Mouse (Mus musculus) limb, embryonic 14.5 days (tissue): ENCODE results near the gene Abcc4. TPM values are rescaled to one million over a fixed set of nuclear protein-coding genes. Genes with fewer than 3 reads are reported as not detected.

Experiments
- ATAC-seq: fragments of 200-750 bp; cut with Nextera tagmentation; 2 replicates; pipeline ENCODE4 v1.8.0; 2017; ENCODE audit warnings: low read depth, moderate number of reproducible peaks, moderate TSS enrichment; ENCODE audit not compliant: low FRiP score
- DNase-seq: peaks from one replicate; pipeline ENCODE4 v3.0.0-alpha.2; 2015; ENCODE audit warnings: low spot score
- H3K27ac ChIP-seq: fragments of 300-500 bp; sonication (generic); replicated peaks from 2 replicates; pipeline ENCODE4 v1.5.1; 2014; ENCODE audit warnings: low read depth, mild to moderate bottlenecking, low read length, moderate library complexity, mixed read lengths
- H3K27me3 ChIP-seq: fragments of 300-500 bp; sonication (generic); 2 replicates; pipeline ENCODE4 v1.6.1; 2014; ENCODE audit warnings: low read length, mixed read lengths; ENCODE audit not compliant: control insufficient read depth, insufficient read depth
- H3K36me3 ChIP-seq: fragments of 300-500 bp; sonication (generic); 2 replicates; pipeline ENCODE4 v1.6.1; 2014; ENCODE audit warnings: mild to moderate bottlenecking, low read length, moderate library complexity, mixed read lengths; ENCODE audit not compliant: control insufficient read depth, insufficient read depth
- H3K4me1 ChIP-seq: fragments of 300-500 bp; sonication (generic); 2 replicates; pipeline ENCODE4 v1.6.1; 2014; ENCODE audit warnings: antibody characterized with exemption, low read length, mixed read lengths; ENCODE audit not compliant: control insufficient read depth, insufficient read depth
- H3K4me2 ChIP-seq: fragments of 300-500 bp; sonication (generic); replicated peaks from 2 replicates; pipeline ENCODE4 v1.6.1; 2014; ENCODE audit warnings: low read depth, mild to moderate bottlenecking, low read length, moderate library complexity; ENCODE audit not compliant: severe bottlenecking
- H3K4me3 ChIP-seq: fragments of 300-500 bp; sonication (generic); replicated peaks from 2 replicates; pipeline ENCODE4 v1.5.1; 2014; ENCODE audit warnings: low read length
- H3K9ac ChIP-seq: fragments of 300-500 bp; sonication (generic); 2 replicates; pipeline ENCODE4 v1.6.1; 2014; ENCODE audit warnings: mild to moderate bottlenecking, low read depth, low read length, moderate library complexity; ENCODE audit not compliant: severe bottlenecking
- H3K9me3 ChIP-seq: fragments of 300-500 bp; sonication (generic); 2 replicates; pipeline ENCODE4 v1.6.1; 2016; ENCODE audit warnings: low read length; ENCODE audit not compliant: control insufficient read depth
- POLR2A ChIP-seq: fragments of 200-500 bp; IDR thresholded peaks from 2 replicates; pipeline ENCODE4 v1.8.0; 2012; ENCODE audit warnings: inconsistent platforms, mild to moderate bottlenecking, moderate library complexity, borderline replicate concordance; ENCODE audit not compliant: insufficient read depth, insufficient read length; ENCODE audit errors: extremely low read depth
- WGBS: fragments of 180-500 bp; shearing (Covaris S2); extraction: QIAGEN DNeasy Blood & Tissue Kit; methylation state at CpG from one replicate; pipeline ENCODE4 v1.1.7; 2014; 5-methylcytosine and 5-hydroxymethylcytosine counted together
- polyA plus RNA-seq, 2 experiments: library from polyadenylated mRNA; depleted of rRNA in 1 of 2; stranded (reverse) in 1 of 2; unstranded in 1 of 2; fragments of >200 nt; fragmentation: Nextera tagmentation in 1 of 2; extraction: Ambion mirVana in 1 of 2; gene quantifications; 2 replicates each; pipeline versions ENCODE4 v1.2.1 to v1.2.3; 2012 to 2014

The Abcc4 gene
- polyA plus RNA-seq, 2 experiments: 1.3 to 2.1 TPM

DNA sequence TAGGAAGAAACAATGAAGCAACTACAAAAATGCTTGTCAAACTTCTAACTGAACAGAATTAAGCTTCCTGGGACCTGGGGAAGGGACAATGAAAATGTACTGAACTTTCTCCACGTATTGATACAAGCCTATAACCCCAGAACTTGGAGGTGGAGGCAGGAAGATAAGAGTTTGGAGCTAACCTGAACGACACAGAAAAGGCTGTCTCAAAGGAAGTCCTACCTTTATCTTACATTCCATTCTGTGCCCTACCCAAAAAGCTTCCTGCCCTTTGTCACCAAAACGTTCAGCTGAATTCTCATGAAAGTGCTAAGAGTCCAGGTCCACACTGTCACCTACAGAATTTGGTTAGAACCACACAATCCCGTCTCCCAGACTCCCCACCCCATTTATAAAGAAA, 48.8 kb downstream of the Abcc4 start:
- ATAC-seq (no peak), DNase-seq (no peak)
- no peak for TF ChIP-seq POLR2A
- H3K9me3 ChIP-seq: no peaks in the 10 kb centered on the region
- H3K4me2 ChIP-seq: no peak overlapping the region
- 71% methylated on average over 4 of the region's 4 CpGs for WGBS
- H3K4me1 ChIP-seq: no peaks in the 10 kb centered on the region
- no peaks in the 10 kb centered on the region for H3K27me3 ChIP-seq
- H3K27ac ChIP-seq: no peak overlapping the region
- H3K4me3 ChIP-seq: no peak overlapping the region
- H3K9ac ChIP-seq: no peak overlapping the region
- no peaks in the 10 kb centered on the region for H3K36me3 ChIP-seq

DNA sequence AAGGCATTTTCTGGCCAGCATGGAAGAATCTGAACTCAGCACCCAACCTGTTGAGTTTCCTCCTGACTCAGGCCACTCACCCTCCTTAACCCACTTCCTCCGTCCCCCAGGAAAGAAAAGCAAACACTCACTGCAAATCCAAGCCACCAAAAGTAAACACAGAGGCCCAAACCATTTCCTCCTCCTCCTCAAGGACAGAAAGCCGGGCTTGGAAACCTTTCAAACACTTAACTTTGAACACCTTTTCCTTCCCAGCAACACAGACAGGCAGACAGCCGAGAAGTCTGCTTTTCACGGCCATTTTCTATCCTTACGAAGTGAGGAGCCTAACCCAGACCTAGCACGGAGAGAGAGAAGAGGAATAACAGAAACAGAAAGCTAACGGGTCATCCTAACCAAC, 50.0 kb downstream of the Abcc4 start:
- WGBS: 63% methylated on average over 7 of the region's 7 CpGs
- no peak overlapping the region for H3K4me3 ChIP-seq
- H3K9ac ChIP-seq: no peak overlapping the region
- DNase-seq: no peak
- no peak overlapping the region for H3K4me2 ChIP-seq
- no peak overlapping the region for H3K27ac ChIP-seq
- H3K27me3 ChIP-seq: no peaks in the 10 kb centered on the region
- TF ChIP-seq POLR2A: no peak
- no peaks in the 10 kb centered on the region for H3K36me3 ChIP-seq
- ATAC-seq: no peak
- H3K9me3 ChIP-seq: no peaks in the 10 kb centered on the region
- H3K4me1 ChIP-seq: no peaks in the 10 kb centered on the region

DNA sequence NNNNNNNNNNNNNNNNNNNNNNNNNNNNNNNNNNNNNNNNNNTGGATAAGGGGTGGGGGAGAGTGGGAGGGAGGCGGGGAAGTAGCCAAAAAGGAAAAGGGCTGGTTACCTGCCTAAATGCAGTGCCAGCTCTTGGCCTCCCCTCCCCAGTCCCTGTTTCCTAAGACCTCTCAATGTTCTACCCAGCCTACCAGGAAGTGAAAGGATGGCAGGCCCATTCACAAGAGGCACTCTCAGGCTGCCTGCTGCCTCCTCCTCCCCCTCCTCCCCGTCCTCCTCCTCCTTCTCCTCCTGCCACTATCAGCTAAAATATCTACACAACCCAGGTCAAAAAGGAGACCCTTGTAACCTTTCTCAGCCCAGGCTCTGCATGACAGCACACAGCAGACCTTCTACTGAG, 51.1 kb downstream of the Abcc4 start:
- Histone ChIP-seq H3K9ac (no peak overlapping the region), H3K27ac (no peak overlapping the region), H3K9me3 (no peaks in the 10 kb centered on the region), H3K36me3 (no peaks in the 10 kb centered on the region), H3K4me2 (no peak overlapping the region), H3K4me3 (no peak overlapping the region), H3K4me1 (no peaks in the 10 kb centered on the region), H3K27me3 (no peaks in the 10 kb centered on the region)
- no peak for DNase-seq
- WGBS: 42% methylated on average over 1 of the region's 2 CpGs
- no peak for ATAC-seq
- TF ChIP-seq POLR2A: no peak

DNA sequence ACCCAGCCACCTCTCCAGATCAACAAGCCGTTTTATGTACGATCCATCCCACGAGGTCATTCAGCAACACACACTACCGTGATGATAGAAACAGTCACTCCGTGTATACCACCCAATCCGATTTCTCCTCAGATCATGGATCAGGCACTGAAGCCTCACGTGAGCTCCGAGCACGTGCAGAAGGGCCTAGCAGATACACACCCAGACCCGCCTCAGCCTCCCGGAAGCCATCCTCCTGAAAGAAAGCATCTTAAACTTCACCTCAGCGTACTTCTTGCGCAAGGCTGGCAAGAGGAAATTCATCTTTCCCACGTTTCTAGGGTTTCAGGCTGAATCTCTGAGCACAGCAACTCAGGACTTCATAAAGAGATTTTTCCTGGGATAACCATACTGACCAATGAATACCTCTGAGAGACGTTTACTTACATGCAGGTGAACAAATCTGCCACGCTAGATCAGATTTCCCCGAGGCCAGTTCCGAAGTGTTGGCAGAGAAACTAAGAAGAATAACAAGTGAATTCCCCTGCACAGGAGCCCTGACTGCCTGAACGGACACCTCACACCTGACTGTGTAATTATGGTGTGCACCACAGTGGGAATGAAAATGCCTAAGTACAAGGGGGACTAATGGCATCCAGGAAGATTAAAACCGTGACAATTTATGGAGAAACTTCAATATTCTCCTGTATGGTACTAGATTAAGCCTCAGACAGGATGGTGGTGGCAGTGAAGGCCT, 54.1 kb downstream of the Abcc4 start:
- Histone ChIP-seq H3K27ac (no peak overlapping the region), H3K4me2 (no peak overlapping the region), H3K27me3 (no peaks in the 10 kb centered on the region), H3K9ac (no peak overlapping the region), H3K36me3 (no peaks in the 10 kb centered on the region), H3K4me1 (no peaks in the 10 kb centered on the region), H3K9me3 (no peaks in the 10 kb centered on the region), H3K4me3 (no peak overlapping the region)
- ATAC-seq (no peak), DNase-seq (no peak)
- WGBS: 74% methylated on average over 20 of the region's 20 CpGs
- TF ChIP-seq POLR2A: no peak

DNA sequence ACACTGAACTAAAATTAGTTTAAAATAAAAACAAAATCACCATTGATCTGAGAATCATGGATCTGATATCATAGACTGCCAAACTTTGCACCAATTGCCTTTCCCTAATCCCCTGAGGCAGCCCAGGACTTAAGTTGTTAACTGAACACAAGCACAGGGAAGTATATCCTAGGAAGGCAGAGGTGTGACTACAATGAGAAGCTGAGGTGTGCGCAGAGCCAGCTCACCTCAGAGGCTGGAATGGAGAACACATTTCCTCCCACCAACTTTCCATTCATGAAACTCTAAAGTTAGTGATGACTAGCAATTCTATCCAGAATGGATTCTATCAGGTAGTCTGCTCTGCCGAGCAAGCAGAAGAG, 56.1 kb downstream of the Abcc4 start:
- Histone ChIP-seq H3K9ac (no peak overlapping the region), H3K4me2 (no peak overlapping the region), H3K36me3 (no peaks in the 10 kb centered on the region), H3K27ac (no peak overlapping the region), H3K4me1 (no peaks in the 10 kb centered on the region), H3K27me3 (no peaks in the 10 kb centered on the region), H3K9me3 (no peaks in the 10 kb centered on the region), H3K4me3 (no peak overlapping the region)
- TF ChIP-seq POLR2A: no peak
- WGBS: 93% methylated on average over 2 of the region's 2 CpGs
- no peak for ATAC-seq
- DNase-seq: no peak
